Mouse (Mus musculus) CH12.LX (cell line): ENCODE results near the gene Gm26657. TPM values are rescaled to one million over a fixed set of nuclear protein-coding genes. Genes with fewer than 3 reads are reported as not detected.

Source experiments
- DNase-seq: peaks from one replicate; pipeline ENCODE4 v3.0.0-alpha.2; 2013; ENCODE audit errors: extremely low read depth
- H3K27ac ChIP-seq: 2 replicates; pipeline ENCODE4 v1.5.1; 2012; ENCODE audit warnings: low read depth, mild to moderate bottlenecking, control low read depth, moderate library complexity; ENCODE audit not compliant: insufficient read depth
- H3K27me3 ChIP-seq: replicated peaks from 2 replicates; pipeline ENCODE3; 2012; ENCODE audit warnings: inconsistent platforms
- H3K36me3 ChIP-seq, 2 experiments: replicated peaks in 1 of 2; 2 replicates each; pipeline versions ENCODE3 to v1.6.1; 2012; ENCODE audit warnings: inconsistent platforms in 1 of 2, low read length in 1 of 2, mild to moderate bottlenecking in 1 of 2, mixed read lengths in 1 of 2, moderate library complexity in 1 of 2; ENCODE audit not compliant: control insufficient read depth in 1 of 2, insufficient read depth in 1 of 2
- H3K4me1 ChIP-seq, 2 experiments: 2 replicates each; pipeline ENCODE4 v1.6.1; 2012; ENCODE audit warnings: inconsistent platforms in 1 of 2, moderate library complexity in 1 of 2; ENCODE audit not compliant: insufficient read depth in 2 of 2, control insufficient read depth in 1 of 2
- H3K4me2 ChIP-seq: 2 replicates; pipeline ENCODE4 v1.6.1; 2012; ENCODE audit warnings: low read depth, mild to moderate bottlenecking, control low read depth; ENCODE audit not compliant: poor library complexity, insufficient read depth, severe bottlenecking
- H3K4me3 ChIP-seq, 3 experiments: fragments of 150-350 bp in 1 of 3; sonication (generic) in 1 of 3; replicated peaks in 1 of 3; 2 replicates each; pipeline versions ENCODE3 to v1.5.1; 2011 to 2012; ENCODE audit warnings: low read depth in 2 of 3, low read length in 2 of 3, mild to moderate bottlenecking in 2 of 3, moderate library complexity in 2 of 3, control low read depth in 1 of 3, improper control_type of control experiment in 1 of 3, inconsistent platforms in 1 of 3, mixed read lengths in 1 of 3; ENCODE audit not compliant: poor library complexity in 1 of 3
- H3K79me2 ChIP-seq: replicated peaks from 2 replicates; pipeline ENCODE4 v1.6.1; 2012; ENCODE audit warnings: mild to moderate bottlenecking, moderate library complexity; ENCODE audit not compliant: control insufficient read depth, poor library complexity, insufficient read depth, severe bottlenecking; ENCODE audit errors: extremely low read depth
- H3K9ac ChIP-seq: 2 replicates; pipeline ENCODE4 v1.6.1; 2012; ENCODE audit warnings: low read depth, mild to moderate bottlenecking, control low read depth, moderate library complexity; ENCODE audit not compliant: insufficient read depth
- H3K9me3 ChIP-seq: replicated peaks from 2 replicates; pipeline ENCODE3; 2012; ENCODE audit warnings: low read length, inconsistent platforms, mixed read lengths
- ELF1 ChIP-seq: IDR thresholded peaks from 2 replicates; pipeline ENCODE4 v1.6.1; 2014; ENCODE audit warnings: low read depth, mild to moderate bottlenecking, inconsistent platforms, low read length, improper control_type of control experiment
- EP300 ChIP-seq: IDR thresholded peaks from 2 replicates; pipeline ENCODE4 v1.6.1; 2011; ENCODE audit warnings: low read length, improper control_type of control experiment
- GABPA ChIP-seq: IDR thresholded peaks from 2 replicates; pipeline ENCODE4 v1.6.1; 2012; ENCODE audit warnings: low read depth, low read length, improper control_type of control experiment, inconsistent platforms; ENCODE audit not compliant: insufficient replicate concordance
- KAT2A ChIP-seq: IDR thresholded peaks from 2 replicates; pipeline ENCODE4 v1.6.1; 2012; ENCODE audit warnings: low read length, improper control_type of control experiment, inconsistent platforms; ENCODE audit not compliant: insufficient replicate concordance
- MAFK ChIP-seq: IDR thresholded peaks from 2 replicates; pipeline ENCODE4 v1.6.1; 2011; ENCODE audit warnings: low read length, improper control_type of control experiment; ENCODE audit not compliant: insufficient replicate concordance
- MAX ChIP-seq: IDR thresholded peaks from 2 replicates; pipeline ENCODE4 v1.6.1; 2011; ENCODE audit warnings: low read length, improper control_type of control experiment
- MAZ ChIP-seq: IDR thresholded peaks from 2 replicates; pipeline ENCODE4 v1.6.1; 2012; ENCODE audit warnings: low read depth, mild to moderate bottlenecking, inconsistent platforms, low read length, improper control_type of control experiment, moderate library complexity
- MXI1 ChIP-seq: IDR thresholded peaks from 2 replicates; pipeline ENCODE4 v1.6.1; 2011; ENCODE audit warnings: mild to moderate bottlenecking, low read depth, low read length, improper control_type of control experiment
- MYC ChIP-seq: IDR thresholded peaks from 2 replicates; pipeline ENCODE4 v1.6.1; 2011; ENCODE audit warnings: low read depth, mild to moderate bottlenecking, improper control_type of control experiment, low read length
- NRF1 ChIP-seq: IDR thresholded peaks from 2 replicates; pipeline ENCODE4 v1.6.1; 2014; ENCODE audit warnings: low read depth, mild to moderate bottlenecking, inconsistent platforms, low read length, improper control_type of control experiment, moderate library complexity
- POLR2AphosphoS2 ChIP-seq: IDR thresholded peaks from 2 replicates; pipeline ENCODE4 v1.6.1; 2011; ENCODE audit warnings: low read depth, low read length, improper control_type of control experiment
- RAD21 ChIP-seq: IDR thresholded peaks from 2 replicates; pipeline ENCODE4 v1.6.1; 2011; ENCODE audit warnings: low read depth, mild to moderate bottlenecking, low read length, improper control_type of control experiment, moderate library complexity
- RCOR1 ChIP-seq: conservative IDR thresholded peaks from 2 replicates; pipeline ENCODE4 v1.6.1; 2012; ENCODE audit warnings: low read depth, mild to moderate bottlenecking, inconsistent platforms, low read length, improper control_type of control experiment
- SIN3A ChIP-seq: IDR thresholded peaks from 2 replicates; pipeline ENCODE4 v1.6.1; 2012; ENCODE audit warnings: low read length, improper control_type of control experiment, inconsistent platforms
- SMC3 ChIP-seq: IDR thresholded peaks from 2 replicates; pipeline ENCODE4 v1.6.1; 2011; ENCODE audit warnings: low read depth, low read length, improper control_type of control experiment
- TBP ChIP-seq: conservative IDR thresholded peaks from 2 replicates; pipeline ENCODE4 v1.6.1; 2011; ENCODE audit warnings: low read depth, low read length, improper control_type of control experiment
- TCF12 ChIP-seq: IDR thresholded peaks from 2 replicates; pipeline ENCODE4 v1.6.1; 2014; ENCODE audit warnings: low read depth, mild to moderate bottlenecking, inconsistent platforms, low read length, improper control_type of control experiment
- USF1 ChIP-seq: IDR thresholded peaks from 2 replicates; pipeline ENCODE4 v1.6.1; 2014; ENCODE audit warnings: low read depth, mild to moderate bottlenecking, inconsistent platforms, low read length, improper control_type of control experiment
- USF2 ChIP-seq: conservative IDR thresholded peaks from 2 replicates; pipeline ENCODE4 v1.6.1; 2011; ENCODE audit warnings: low read depth, low read length, improper control_type of control experiment
- ZC3H11A ChIP-seq: IDR thresholded peaks from 2 replicates; pipeline ENCODE4 v1.6.1; 2012; ENCODE audit warnings: low read depth, mild to moderate bottlenecking, inconsistent platforms, low read length, improper control_type of control experiment
- ZKSCAN1 ChIP-seq: IDR thresholded peaks from 2 replicates; pipeline ENCODE4 v1.6.1; 2012; ENCODE audit warnings: low read depth, inconsistent platforms, low read length, improper control_type of control experiment, borderline replicate concordance
- ZNF384 ChIP-seq: IDR thresholded peaks from 2 replicates; pipeline ENCODE4 v1.6.1; 2012; ENCODE audit warnings: low read depth, low read length, improper control_type of control experiment, inconsistent platforms
- dilution Hi-C: fragments of 300-500 bp; cut with MboI; formaldehyde crosslinking; loops from 2 replicates; pipeline ENCODE4 v1.14.3; 2020; ENCODE audit warnings: low sequenced_read_pairs; ENCODE audit not compliant: extremely low pct_unique_long_range_greater_than_20kb, extremely low pct_ligation_motif_present
- in situ Hi-C: fragments of 300-500 bp; cut with MboI; formaldehyde crosslinking; loops from 3 replicates; pipeline ENCODE4 v1.14.3; 2019; ENCODE audit warnings: low sequenced_read_pairs, low pct_ligation_motif_present, low pct_unique_long_range_greater_than_20kb, mixed read lengths
- polyA plus RNA-seq: library from polyadenylated mRNA; unstranded; fragments of >175 nt; gene quantifications from 2 replicates; pipeline ENCODE4 v1.2.1, GENCODE M21; 2012; ENCODE audit warnings: low read depth; ENCODE audit not compliant: insufficient read length
- total RNA-seq, 2 experiments: library from RNA; depleted of rRNA; stranded (reverse); fragments of 300-350 nt in 1 of 2; fragments of >200 nt in 1 of 2; gene quantifications; 2 replicates each; pipeline ENCODE4 v1.2.3; 2012 to 2014

Gene Gm26657
- total and polyA plus RNA-seq, 3 experiments = not detected

GRCm38 (mm10) chr4:56718573-56719442, 21.1 kb upstream of the Gm26657 start:
- H3K4me3 ChIP-seq = no peak overlapping the region
- H3K9ac ChIP-seq = no peak overlapping the region
- no peaks in the 10 kb centered on the region for H3K79me2 ChIP-seq
- in situ Hi-C loops = no loop called here
- no peak overlapping the region for H3K4me2 ChIP-seq
- TF ChIP-seq RAD21 = no peak
- no peak for TF ChIP-seq NRF1
- TF ChIP-seq SIN3A = no peak
- no peak for TF ChIP-seq MAZ
- no peak for TF ChIP-seq ZNF384
- TF ChIP-seq MYC = no peak
- no peak for TF ChIP-seq TCF12
- TF ChIP-seq TBP = no peak
- TF ChIP-seq SMC3 = no peak
- no peak for TF ChIP-seq ZC3H11A
- no peak for TF ChIP-seq MXI1
- no peak for TF ChIP-seq GABPA
- TF ChIP-seq MAX = no peak
- no peak for TF ChIP-seq USF1
- TF ChIP-seq KAT2A = no peak
- TF ChIP-seq EP300 = no peak
- TF ChIP-seq USF2 = no peak
- TF ChIP-seq ELF1 = no peak
- no peak for TF ChIP-seq MAFK
- H3K27me3 ChIP-seq = no peaks in the 10 kb centered on the region
- H3K36me3 ChIP-seq = no peaks in the 10 kb centered on the region
- H3K9me3 ChIP-seq = no peaks in the 10 kb centered on the region
- no peaks in the 10 kb centered on the region for H3K4me1 ChIP-seq
- no peak overlapping the region for H3K27ac ChIP-seq
- no peak for DNase-seq
- dilution Hi-C loops = no loop called here

GRCm38 (mm10) chr4:56719456-56719855, 20.4 kb upstream of the Gm26657 start:
- Histone ChIP-seq H3K4me1 (no peaks in the 10 kb centered on the region), H3K27ac (no peak overlapping the region), H3K27me3 (no peaks in the 10 kb centered on the region), H3K79me2 (no peaks in the 10 kb centered on the region), H3K36me3 (no peaks in the 10 kb centered on the region), H3K4me2 (no peak overlapping the region), H3K9me3 (no peaks in the 10 kb centered on the region), H3K4me3 (no peak overlapping the region), H3K9ac (no peak overlapping the region)
- no peak for TF ChIP-seq MAZ
- TF ChIP-seq TCF12 = no peak
- no peak for TF ChIP-seq POLR2AphosphoS2
- no peak for TF ChIP-seq ZKSCAN1
- no peak for TF ChIP-seq GABPA
- no peak for TF ChIP-seq RCOR1
- dilution Hi-C loops = no loop called here
- DNase-seq = no peak
- in situ Hi-C loops = no loop called here
